Mouse (Mus musculus) forebrain, embryonic 16.5 days (tissue): ENCODE results near the gene Acta2. TPM values are rescaled to one million over a fixed set of nuclear protein-coding genes. Genes with fewer than 3 reads are reported as not detected.
A peak's percentile ranks its signal among the peaks of the same experiment; 100 is the strongest.

Experiments
- ATAC-seq: fragments of 200-750 bp; cut with Nextera tagmentation; 2 replicates; pipeline ENCODE4 v1.8.0; 2017; ENCODE audit warnings: mild to moderate bottlenecking, moderate library complexity
- H3K27ac ChIP-seq: fragments of 300-500 bp; sonication (generic); 2 replicates; pipeline ENCODE4 v1.5.1; 2014; ENCODE audit warnings: low read length, control low read depth
- H3K27me3 ChIP-seq: fragments of 300-500 bp; sonication (generic); replicated peaks from 2 replicates; pipeline ENCODE4 v1.6.1; 2014; ENCODE audit warnings: low read length; ENCODE audit not compliant: control insufficient read depth, insufficient read depth
- H3K36me3 ChIP-seq: fragments of 300-500 bp; sonication (generic); 2 replicates; pipeline ENCODE4 v1.6.1; 2014; ENCODE audit not compliant: control insufficient read depth, insufficient read depth
- H3K4me1 ChIP-seq: fragments of 300-500 bp; sonication (generic); replicated peaks from 2 replicates; pipeline ENCODE4 v1.6.1; 2014; ENCODE audit warnings: low read length; ENCODE audit not compliant: control insufficient read depth, insufficient read depth
- H3K4me2 ChIP-seq: fragments of 300-500 bp; sonication (generic); 2 replicates; pipeline ENCODE4 v1.6.1; 2014; ENCODE audit warnings: mild to moderate bottlenecking, low read length, control low read depth
- H3K4me3 ChIP-seq: fragments of 300-500 bp; sonication (generic); replicated peaks from 2 replicates; pipeline ENCODE4 v1.5.1; 2014; ENCODE audit warnings: mild to moderate bottlenecking, low read length, control low read depth
- H3K9ac ChIP-seq: fragments of 300-500 bp; sonication (generic); replicated peaks from 2 replicates; pipeline ENCODE4 v1.6.1; 2014; ENCODE audit warnings: low read depth, low read length, control low read depth
- H3K9me3 ChIP-seq: fragments of 300-500 bp; sonication (generic); 2 replicates; pipeline ENCODE4 v1.6.1; 2016; ENCODE audit warnings: low read length; ENCODE audit not compliant: control insufficient read depth
- WGBS: fragments of 180-500 bp; shearing (Covaris S2); extraction: QIAGEN DNeasy Blood & Tissue Kit; methylation state at CpG from one replicate; pipeline ENCODE4 v1.1.7; 2014; 5-methylcytosine and 5-hydroxymethylcytosine counted together
- polyA plus RNA-seq: library from polyadenylated mRNA; unstranded; fragments of >200 nt; fragmentation: Nextera tagmentation; extraction: Ambion mirVana; gene quantifications from 2 replicates; pipeline ENCODE4 v1.2.1, GENCODE M21; 2015

Acta2 gene
- polyA plus RNA-seq, 1 experiment from 2014 or later: 9.1 TPM

- no peak overlapping the region for H3K9ac ChIP-seq
- no peaks in the 10 kb centered on the region for H3K36me3 ChIP-seq
- H3K4me2 ChIP-seq: no peak overlapping the region
- no peak overlapping the region for H3K27ac ChIP-seq
- 72% methylated on average over 3 of the region's 3 CpGs for WGBS
- H3K4me1 ChIP-seq: no peaks in the 10 kb centered on the region
- no peaks in the 10 kb centered on the region for H3K9me3 ChIP-seq
- no peak for ATAC-seq
- no peaks in the 10 kb centered on the region for H3K27me3 ChIP-seq
- no peak overlapping the region for H3K4me3 ChIP-seq
Measured at GRCm38 (mm10) chr19:34278078-34278477, 22.7 kb upstream of the Acta2 start.

DNA sequence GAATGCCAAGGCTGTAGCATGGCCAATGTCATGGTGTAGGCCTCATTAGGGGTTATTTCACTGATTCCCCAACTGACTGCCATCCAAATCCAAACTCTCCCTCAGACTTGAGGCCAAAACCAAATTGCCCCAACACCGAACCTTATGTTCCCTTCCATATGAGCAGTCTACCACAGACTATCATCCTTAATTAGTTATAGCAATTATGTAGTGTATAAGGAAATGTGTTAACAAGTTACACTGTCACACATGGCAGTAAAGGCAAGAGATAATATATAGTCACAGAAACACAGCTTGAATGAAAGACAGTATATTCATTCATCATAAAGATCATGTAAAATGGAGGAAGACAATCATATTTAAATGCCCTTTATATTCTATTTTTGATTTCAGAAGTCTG is 17.7 kb upstream of the Acta2 start:
- Histone ChIP-seq H3K4me3 (no peak overlapping the region), H3K27ac (no peak overlapping the region), H3K4me2 (no peak overlapping the region), H3K4me1 (no peaks in the 10 kb centered on the region), H3K9ac (no peak overlapping the region), H3K27me3 (no peaks in the 10 kb centered on the region), H3K36me3 (no peaks in the 10 kb centered on the region), H3K9me3 (no peaks in the 10 kb centered on the region)
- 82% methylated on average over 1 of the region's 1 CpGs for WGBS
- ATAC-seq: peak; percentile 52; the same call in 1 of the 2 replicates

- H3K4me3 ChIP-seq: no peak overlapping the region
- no peak for ATAC-seq
- no peaks in the 10 kb centered on the region for H3K36me3 ChIP-seq
- no peaks in the 10 kb centered on the region for H3K27me3 ChIP-seq
- H3K4me1 ChIP-seq: no peaks in the 10 kb centered on the region
- H3K4me2 ChIP-seq: no peak overlapping the region
- H3K27ac ChIP-seq: no peak overlapping the region
- no peak overlapping the region for H3K9ac ChIP-seq
- 96% methylated on average over 13 of the region's 13 CpGs for WGBS
- no peaks in the 10 kb centered on the region for H3K9me3 ChIP-seq
Measured at GRCm38 (mm10) chr19:34270824-34271464, 15.6 kb upstream of the Acta2 start.

DNA sequence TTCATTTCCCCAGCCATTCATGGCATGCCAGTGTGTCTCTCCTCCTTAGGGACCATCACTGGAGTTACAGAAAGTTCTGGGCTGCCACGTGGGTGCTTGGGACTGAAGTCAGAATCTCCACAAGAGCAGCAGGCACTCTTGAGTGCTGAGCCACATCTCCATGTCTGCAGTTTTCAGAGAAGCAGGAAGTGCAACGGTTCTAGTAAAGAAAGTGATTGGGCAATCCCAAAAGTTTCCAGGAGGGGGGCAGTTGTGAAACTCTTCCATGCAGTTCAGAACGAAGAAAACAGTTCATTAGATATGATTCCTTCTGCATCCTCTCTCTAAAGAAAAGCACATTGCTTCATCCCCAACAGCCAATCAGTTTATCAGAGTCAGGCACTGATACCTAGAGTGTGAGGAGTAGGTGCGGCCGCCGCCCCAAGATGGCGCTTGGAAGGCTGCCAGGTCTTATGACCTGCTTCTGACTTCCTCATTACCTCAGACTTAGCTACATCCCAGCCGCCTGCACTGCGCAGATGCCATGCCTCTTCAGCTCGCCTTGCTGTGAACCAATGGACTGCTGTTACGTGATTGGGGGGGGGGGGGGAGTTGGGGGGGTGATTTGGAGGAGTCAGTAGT is 14.8 kb upstream of the Acta2 start:
- no peak overlapping the region for H3K4me2 ChIP-seq
- no peaks in the 10 kb centered on the region for H3K36me3 ChIP-seq
- H3K9me3 ChIP-seq: no peaks in the 10 kb centered on the region
- H3K27me3 ChIP-seq: no peaks in the 10 kb centered on the region
- 88% methylated on average over 10 of the region's 11 CpGs for WGBS
- H3K4me3 ChIP-seq: no peak overlapping the region
- no peaks in the 10 kb centered on the region for H3K4me1 ChIP-seq
- no peak overlapping the region for H3K9ac ChIP-seq
- H3K27ac ChIP-seq: no peak overlapping the region
- ATAC-seq: no peak

DNA sequence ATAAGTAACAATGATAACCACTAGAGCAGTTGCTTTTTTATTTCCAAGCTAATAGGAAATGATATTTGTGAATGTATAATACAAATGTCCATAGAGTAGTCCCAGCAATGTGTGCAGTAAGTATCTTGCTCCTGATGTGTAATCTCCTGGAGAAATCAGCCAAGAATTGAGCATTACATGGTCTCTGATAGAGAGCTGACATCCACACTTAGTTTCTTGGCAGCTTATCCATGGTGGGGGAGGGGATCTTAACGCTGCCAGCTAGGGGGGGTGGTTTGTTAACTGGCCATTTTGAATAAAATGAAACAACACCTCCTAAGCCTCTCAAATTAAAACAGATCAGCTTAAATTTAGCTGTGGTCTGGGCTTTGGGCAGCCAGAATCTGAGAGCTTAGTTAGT is 13.6 kb upstream of the Acta2 start:
- no peak for ATAC-seq
- no peak overlapping the region for H3K4me3 ChIP-seq
- no peaks in the 10 kb centered on the region for H3K4me1 ChIP-seq
- no peak overlapping the region for H3K4me2 ChIP-seq
- no peak overlapping the region for H3K27ac ChIP-seq
- no peaks in the 10 kb centered on the region for H3K36me3 ChIP-seq
- H3K9ac ChIP-seq: no peak overlapping the region
- no peaks in the 10 kb centered on the region for H3K9me3 ChIP-seq
- H3K27me3 ChIP-seq: no peaks in the 10 kb centered on the region
- WGBS: 27% methylated on average over 1 of the region's 1 CpGs

- H3K27ac ChIP-seq: no peak overlapping the region
- H3K9me3 ChIP-seq: no peaks in the 10 kb centered on the region
- no peaks in the 10 kb centered on the region for H3K36me3 ChIP-seq
- H3K4me2 ChIP-seq: no peak overlapping the region
- no peak overlapping the region for H3K4me3 ChIP-seq
- no peak for ATAC-seq
- WGBS: 65% methylated on average over 5 of the region's 5 CpGs
- no peaks in the 10 kb centered on the region for H3K27me3 ChIP-seq
- H3K9ac ChIP-seq: no peak overlapping the region
- no peaks in the 10 kb centered on the region for H3K4me1 ChIP-seq
Measured at GRCm38 (mm10) chr19:34265604-34266193, 10.3 kb upstream of the Acta2 start.

GRCm38 (mm10) chr19:34262273-34262974 is 7.0 kb upstream of the Acta2 start:
- ATAC-seq: no peak
- Histone ChIP-seq H3K4me3 (no peak overlapping the region), H3K27ac (no peak overlapping the region), H3K27me3 (no peaks in the 10 kb centered on the region), H3K9ac (no peak overlapping the region), H3K36me3 (no peaks in the 10 kb centered on the region), H3K4me1 (no peaks in the 10 kb centered on the region), H3K9me3 (no peaks in the 10 kb centered on the region), H3K4me2 (no peak overlapping the region)
- 85% methylated on average over 2 of the region's 2 CpGs for WGBS

- Histone ChIP-seq H3K4me1 (no peaks in the 10 kb centered on the region), H3K4me2 (no peak overlapping the region), H3K27me3 (no peaks in the 10 kb centered on the region), H3K36me3 (no peaks in the 10 kb centered on the region), H3K4me3 (no peak overlapping the region), H3K9ac (no peak overlapping the region), H3K9me3 (no peaks in the 10 kb centered on the region), H3K27ac (no peak overlapping the region)
- ATAC-seq: no peak
- 89% methylated on average over 2 of the region's 2 CpGs for WGBS
Measured at GRCm38 (mm10) chr19:34256936-34257335, 1.5 kb upstream of the Acta2 start.

DNA sequence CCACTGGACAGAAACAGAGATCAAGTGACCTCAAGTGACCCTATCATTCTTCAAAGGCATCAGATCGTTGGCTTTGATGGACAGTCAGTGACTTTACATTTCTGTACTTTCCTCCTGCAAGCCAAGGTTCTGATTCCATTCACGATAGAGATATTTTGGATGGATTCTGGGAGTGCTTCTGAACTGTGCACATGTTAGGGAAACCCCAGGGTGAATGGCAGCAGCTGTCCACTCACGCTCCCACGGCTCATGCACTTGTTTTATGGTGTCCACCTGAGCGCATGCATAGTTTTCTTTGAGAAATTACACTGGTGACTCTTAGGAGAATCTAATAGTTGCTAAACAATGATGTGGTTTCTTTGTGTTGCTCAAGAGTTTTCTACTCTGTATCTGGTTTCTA is 759 bp upstream of the Acta2 start:
- ATAC-seq: no peak
- no peak overlapping the region for H3K9ac ChIP-seq
- H3K27ac ChIP-seq: no peak overlapping the region
- no peaks in the 10 kb centered on the region for H3K4me1 ChIP-seq
- H3K9me3 ChIP-seq: no peaks in the 10 kb centered on the region
- WGBS: 85% methylated on average over 5 of the region's 5 CpGs
- H3K27me3 ChIP-seq: no peaks in the 10 kb centered on the region
- H3K36me3 ChIP-seq: no peaks in the 10 kb centered on the region
- no peak overlapping the region for H3K4me2 ChIP-seq
- H3K4me3 ChIP-seq: no peak overlapping the region
